Mouse (Mus musculus) thymus, adult 2 months (tissue): Measurements from ENCODE around the gene Vgll4.

Experiments used
- CTCF ChIP-seq: fragments of 200-500 bp; IDR thresholded peaks from 2 replicates; pipeline ENCODE4 v1.5.1; 2012; ENCODE audit warnings: mild to moderate bottlenecking, control low read depth, low read length, moderate library complexity, borderline replicate concordance; ENCODE audit not compliant: control insufficient read depth, poor library complexity, insufficient read depth; ENCODE audit errors: extremely low read depth
- POLR2A ChIP-seq: fragments of 200-500 bp; IDR thresholded peaks from 2 replicates; pipeline ENCODE4 v1.6.1; 2012; ENCODE audit warnings: mild to moderate bottlenecking, low read length, control low read depth, moderate library complexity; ENCODE audit not compliant: control insufficient read depth, poor library complexity, insufficient read depth; ENCODE audit errors: extremely low read depth

- TF ChIP-seq CTCF: no peak
- no peak for TF ChIP-seq POLR2A
Observed at GRCm38 (mm10) chr6:114883261-114883740, 86.5 kb downstream of the Vgll4 start.
